Mouse (Mus musculus) limb, embryonic 14.5 days (tissue): ENCODE results near the gene Emid1. TPM values are rescaled to one million over a fixed set of nuclear protein-coding genes. Genes with fewer than 3 reads are reported as not detected.

Experiments used
- ATAC-seq: fragments of 200-750 bp; cut with Nextera tagmentation; 2 replicates; pipeline ENCODE4 v1.8.0; 2017; ENCODE audit warnings: low read depth, moderate number of reproducible peaks, moderate TSS enrichment; ENCODE audit not compliant: low FRiP score
- DNase-seq: peaks from one replicate; pipeline ENCODE4 v3.0.0-alpha.2; 2015; ENCODE audit warnings: low spot score
- H3K27ac ChIP-seq: fragments of 300-500 bp; sonication (generic); replicated peaks from 2 replicates; pipeline ENCODE4 v1.5.1; 2014; ENCODE audit warnings: low read depth, mild to moderate bottlenecking, low read length, moderate library complexity, mixed read lengths
- H3K27me3 ChIP-seq: fragments of 300-500 bp; sonication (generic); 2 replicates; pipeline ENCODE4 v1.6.1; 2014; ENCODE audit warnings: low read length, mixed read lengths; ENCODE audit not compliant: control insufficient read depth, insufficient read depth
- H3K36me3 ChIP-seq: fragments of 300-500 bp; sonication (generic); 2 replicates; pipeline ENCODE4 v1.6.1; 2014; ENCODE audit warnings: mild to moderate bottlenecking, low read length, moderate library complexity, mixed read lengths; ENCODE audit not compliant: control insufficient read depth, insufficient read depth
- H3K4me1 ChIP-seq: fragments of 300-500 bp; sonication (generic); 2 replicates; pipeline ENCODE4 v1.6.1; 2014; ENCODE audit warnings: antibody characterized with exemption, low read length, mixed read lengths; ENCODE audit not compliant: control insufficient read depth, insufficient read depth
- H3K4me2 ChIP-seq: fragments of 300-500 bp; sonication (generic); replicated peaks from 2 replicates; pipeline ENCODE4 v1.6.1; 2014; ENCODE audit warnings: low read depth, mild to moderate bottlenecking, low read length, moderate library complexity; ENCODE audit not compliant: severe bottlenecking
- H3K4me3 ChIP-seq: fragments of 300-500 bp; sonication (generic); replicated peaks from 2 replicates; pipeline ENCODE4 v1.5.1; 2014; ENCODE audit warnings: low read length
- H3K9ac ChIP-seq: fragments of 300-500 bp; sonication (generic); 2 replicates; pipeline ENCODE4 v1.6.1; 2014; ENCODE audit warnings: mild to moderate bottlenecking, low read depth, low read length, moderate library complexity; ENCODE audit not compliant: severe bottlenecking
- H3K9me3 ChIP-seq: fragments of 300-500 bp; sonication (generic); 2 replicates; pipeline ENCODE4 v1.6.1; 2016; ENCODE audit warnings: low read length; ENCODE audit not compliant: control insufficient read depth
- POLR2A ChIP-seq: fragments of 200-500 bp; IDR thresholded peaks from 2 replicates; pipeline ENCODE4 v1.8.0; 2012; ENCODE audit warnings: inconsistent platforms, mild to moderate bottlenecking, moderate library complexity, borderline replicate concordance; ENCODE audit not compliant: insufficient read depth, insufficient read length; ENCODE audit errors: extremely low read depth
- WGBS: fragments of 180-500 bp; shearing (Covaris S2); extraction: QIAGEN DNeasy Blood & Tissue Kit; methylation state at CpG from one replicate; pipeline ENCODE4 v1.1.7; 2014; 5-methylcytosine and 5-hydroxymethylcytosine counted together
- polyA plus RNA-seq, 2 experiments: library from polyadenylated mRNA; depleted of rRNA in 1 of 2; stranded (reverse) in 1 of 2; unstranded in 1 of 2; fragments of >200 nt; fragmentation: Nextera tagmentation in 1 of 2; extraction: Ambion mirVana in 1 of 2; gene quantifications; 2 replicates each; pipeline versions ENCODE4 v1.2.1 to v1.2.3; 2012 to 2014

Emid1 gene
- polyA plus RNA-seq, 2 experiments: 25.3 to 32.2 TPM

DNA sequence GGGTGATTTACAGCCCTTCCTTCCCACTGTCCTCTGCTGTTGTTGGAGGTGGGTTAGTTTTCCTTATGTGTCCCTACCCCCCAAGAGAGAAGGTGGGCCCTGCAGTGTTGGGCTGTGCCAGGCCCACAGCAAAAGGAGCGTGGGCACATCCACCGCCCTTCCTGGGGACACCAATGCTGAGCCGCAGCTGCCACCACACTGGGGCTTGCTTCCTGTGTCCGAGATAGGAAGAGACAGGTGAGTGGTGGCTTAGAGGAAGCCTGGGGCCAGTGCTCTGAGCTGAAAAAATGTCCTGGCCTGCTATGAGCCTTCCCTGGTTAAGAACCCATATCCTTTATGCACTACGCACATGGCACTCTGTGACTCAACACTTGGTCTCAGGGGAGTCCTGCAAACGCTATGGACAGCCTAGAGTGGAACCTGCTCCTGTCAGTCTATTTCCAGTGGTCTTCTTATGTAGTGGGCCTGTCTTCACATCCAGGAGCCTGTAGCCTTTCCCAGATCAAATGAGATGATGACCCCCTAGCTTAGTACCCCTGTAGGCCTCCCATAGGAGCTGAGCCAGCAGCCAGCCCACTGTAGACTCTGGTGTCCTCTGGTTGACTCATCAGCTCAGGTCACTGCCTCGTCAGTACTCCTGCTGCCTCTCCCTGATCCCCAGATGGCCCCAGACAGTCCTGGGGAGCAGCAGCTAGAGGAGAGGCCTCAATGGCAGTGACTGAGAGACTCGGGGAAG, 41.0 kb upstream of the Emid1 start:
- TF ChIP-seq POLR2A: no peak
- peak; percentile 35 for ATAC-seq
- Histone ChIP-seq H3K27me3 (no peaks in the 10 kb centered on the region), H3K4me3 (no peak overlapping the region), H3K4me2 (no peak overlapping the region), H3K9me3 (no peaks in the 10 kb centered on the region), H3K36me3 (peaks cover 27% of the 10 kb centered on the region), H3K4me1 (no peaks in the 10 kb centered on the region), H3K27ac (no peak overlapping the region), H3K9ac (no peak overlapping the region)
- peak; percentile 35 for DNase-seq
- 74% methylated on average over 8 of the region's 8 CpGs for WGBS

- DNase-seq (no peak), ATAC-seq (no peak)
- Histone ChIP-seq H3K4me1 (no peaks in the 10 kb centered on the region), H3K4me2 (no peak overlapping the region), H3K27ac (no peak overlapping the region), H3K36me3 (peaks cover 27% of the 10 kb centered on the region), H3K9me3 (no peaks in the 10 kb centered on the region), H3K9ac (no peak overlapping the region), H3K4me3 (no peak overlapping the region), H3K27me3 (no peaks in the 10 kb centered on the region)
- WGBS: 43% methylated on average over 9 of the region's 9 CpGs
- no peak for TF ChIP-seq POLR2A
Observed at GRCm38 (mm10) chr11:5192084-5192516, 40.0 kb upstream of the Emid1 start.

DNA sequence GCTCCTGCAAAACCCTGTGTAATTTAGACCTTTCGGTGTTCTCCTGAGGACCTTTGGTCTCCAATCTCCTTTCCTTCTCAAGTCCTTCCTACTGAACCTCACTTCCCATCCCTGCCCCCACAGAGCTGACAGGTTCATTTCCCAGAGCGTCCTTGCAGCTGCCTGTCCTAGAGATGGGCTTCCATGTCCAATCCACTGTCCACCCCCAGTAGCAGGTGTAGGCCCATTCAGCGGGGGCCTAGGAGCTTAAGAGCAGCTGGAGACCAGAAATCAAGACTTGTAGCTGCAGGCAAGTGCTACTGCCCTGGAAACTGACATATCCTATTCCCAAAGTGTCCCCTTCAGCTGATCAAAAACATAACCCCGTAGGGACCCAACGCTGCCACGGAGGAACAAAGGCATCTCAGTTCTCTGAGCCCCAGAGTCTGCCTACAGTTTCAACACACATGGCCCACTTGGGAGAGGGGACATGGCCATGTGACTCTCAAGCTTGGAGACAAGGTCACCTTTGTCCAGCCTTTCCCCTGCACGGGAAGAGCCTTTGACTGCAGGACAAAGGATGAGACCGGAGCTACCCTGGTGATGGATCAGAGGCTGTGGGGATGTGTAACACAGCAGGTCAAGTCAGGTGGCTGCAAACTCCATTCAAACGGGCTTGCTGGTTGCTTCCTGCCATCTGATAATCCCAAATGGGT, 37.3 kb upstream of the Emid1 start:
- DNase-seq (no peak), ATAC-seq (0 out of 2 replicates have a peak, but pooled peaks have one; percentile 34)
- no peaks in the 10 kb centered on the region for H3K9me3 ChIP-seq
- 71% methylated on average over 9 of the region's 9 CpGs for WGBS
- H3K9ac ChIP-seq: no peak overlapping the region
- H3K4me2 ChIP-seq: no peak overlapping the region
- no peak for TF ChIP-seq POLR2A
- no peak overlapping the region for H3K4me3 ChIP-seq
- peaks cover 10% of the 10 kb centered on the region; the same call in 1 of the 2 replicates for H3K36me3 ChIP-seq
- no peaks in the 10 kb centered on the region for H3K27me3 ChIP-seq
- peaks cover under 1% of the 10 kb centered on the region; the same call in 1 of the 2 replicates for H3K4me1 ChIP-seq
- H3K27ac ChIP-seq: no peak overlapping the region

GRCm38 (mm10) chr11:5188170-5188569, 36.1 kb upstream of the Emid1 start:
- peaks cover 6% of the 10 kb centered on the region; the same call in 1 of the 2 replicates for H3K36me3 ChIP-seq
- peaks cover 7% of the 10 kb centered on the region for H3K4me1 ChIP-seq
- WGBS: 95% methylated on average over 4 of the region's 4 CpGs
- no peaks in the 10 kb centered on the region for H3K9me3 ChIP-seq
- H3K4me3 ChIP-seq: no peak overlapping the region
- DNase-seq (no peak), ATAC-seq (no peak)
- TF ChIP-seq POLR2A: no peak
- no peak overlapping the region for H3K4me2 ChIP-seq
- H3K27ac ChIP-seq: no peak overlapping the region
- H3K27me3 ChIP-seq: no peaks in the 10 kb centered on the region
- H3K9ac ChIP-seq: no peak overlapping the region

GRCm38 (mm10) chr11:5184832-5185231, 32.8 kb upstream of the Emid1 start:
- 70% methylated on average over 9 of the region's 9 CpGs for WGBS
- TF ChIP-seq POLR2A: no peak

More at GRCm38 (mm10) chr11:5184832-5185231, 32.8 kb upstream of the Emid1 start:
- H3K36me3 ChIP-seq: no peaks in the 10 kb centered on the region
- H3K9ac ChIP-seq: no peak overlapping the region
- no peaks in the 10 kb centered on the region for H3K27me3 ChIP-seq
- peak overlapping the region; percentile 63; the same call in 1 of the 2 replicates for H3K27ac ChIP-seq
- DNase-seq (no peak), ATAC-seq (peak; percentile 66)
- no peak overlapping the region for H3K4me2 ChIP-seq
- peaks cover 7% of the 10 kb centered on the region for H3K4me1 ChIP-seq
- no peak overlapping the region for H3K4me3 ChIP-seq
- no peaks in the 10 kb centered on the region for H3K9me3 ChIP-seq
